Mouse (Mus musculus): ENCODE data around the gene Tmem159. TPM values are rescaled to one million over a fixed set of nuclear protein-coding genes. Genes with fewer than 3 reads are reported as not detected.

Gene Tmem159
- polyA plus RNA-seq (2012; rRNA removed) = 16.3 and 16.7 TPM in 2 replicates

DNA sequence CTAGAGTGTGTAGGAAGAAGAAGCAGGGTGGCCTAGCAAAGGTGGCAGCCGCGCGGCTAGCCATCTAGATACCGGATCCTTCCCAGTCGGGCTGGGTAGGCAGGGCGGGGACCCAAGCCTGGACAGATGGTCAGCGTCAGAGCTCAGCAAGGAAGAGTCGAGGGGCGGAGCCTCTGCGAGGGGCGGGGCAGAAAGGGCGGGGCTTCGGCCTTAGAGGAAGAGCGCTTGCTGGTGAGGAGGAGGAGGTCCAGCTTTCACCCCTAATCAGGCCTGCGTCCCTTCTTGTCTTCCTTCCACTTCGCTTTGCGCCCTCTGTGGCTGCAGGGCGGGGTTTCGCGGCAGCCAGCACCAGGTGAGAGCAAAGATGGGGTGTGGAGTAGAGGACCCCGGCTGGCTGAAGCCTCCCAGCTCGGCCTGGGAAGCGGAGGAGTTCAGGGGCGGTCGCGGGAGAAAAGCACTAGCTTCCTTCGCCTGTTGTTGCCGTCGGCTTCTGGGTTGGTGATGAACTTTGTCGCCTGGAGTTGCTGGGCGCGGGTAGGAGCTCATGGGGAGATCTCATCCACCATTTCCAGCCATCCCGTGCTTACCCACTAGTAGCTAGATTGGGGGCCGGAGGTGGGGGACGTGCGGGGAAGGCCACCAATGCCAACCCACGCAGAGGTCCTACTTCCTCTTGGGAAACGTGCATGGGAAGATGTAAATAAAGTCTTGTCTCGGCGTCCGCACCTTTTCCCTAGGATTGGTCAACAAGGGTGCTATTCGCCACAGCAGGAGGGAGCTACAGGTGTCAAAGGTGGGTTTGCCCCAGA lies at the start of gene Tmem159:
Gene Tmem159, plus strand, starts transcription at position 190 of the 809 bp plus-strand sequence.
- DNase-seq (ENCODE audit: low read depth, low spot score) = peak; percentile 89
- WGBS = under 1% methylated on average over 42 of the region's 42 CpGs

GRCm38 (mm10) chr7:120054016-120054415 lies 48.1 kb upstream of the Tmem159 start:
- no peak for DNase-seq (ENCODE audit: low read depth, low spot score)
- 22% methylated on average over 2 of the region's 2 CpGs for WGBS

DNA sequence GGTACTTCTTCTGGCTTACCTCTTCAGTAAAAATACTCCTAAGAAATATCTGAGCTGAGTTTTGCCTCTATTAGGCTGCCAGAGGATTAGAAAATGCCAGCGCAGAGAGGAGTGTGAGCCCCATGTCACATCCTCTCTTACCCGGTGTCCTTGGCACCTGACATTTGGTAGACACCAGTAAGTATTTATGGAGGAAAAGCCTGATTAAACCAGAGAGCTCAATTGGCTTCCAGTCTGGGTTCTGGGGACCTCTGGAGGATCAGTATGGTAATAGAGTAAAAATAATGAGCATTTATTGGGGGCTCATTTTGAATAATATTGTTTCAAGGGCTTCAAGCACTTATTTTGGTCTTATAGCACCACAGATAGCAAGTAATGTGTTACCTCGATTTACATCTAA lies 46.7 kb upstream of the Tmem159 start:
- 78% methylated on average over 3 of the region's 3 CpGs for WGBS
- no peak for DNase-seq (ENCODE audit: low read depth, low spot score)

GRCm38 (mm10) chr7:120064045-120064444 lies 38.1 kb upstream of the Tmem159 start:
- no peak for DNase-seq (ENCODE audit: low read depth, low spot score)
- 70% methylated on average over 1 of the region's 1 CpGs for WGBS

- WGBS = 83% methylated on average over 3 of the region's 3 CpGs
Measured at GRCm38 (mm10) chr7:120068114-120068513, 34.0 kb upstream of the Tmem159 start.

GRCm38 (mm10) chr7:120069164-120069563 lies 33.0 kb upstream of the Tmem159 start:
- 22% methylated on average over 3 of the region's 3 CpGs for WGBS
- no peak for DNase-seq (ENCODE audit: low read depth, low spot score)

More at GRCm38 (mm10) chr7:120068114-120068513, 34.0 kb upstream of the Tmem159 start:
- DNase-seq (ENCODE audit: low read depth, low spot score) = no peak

- no peak for DNase-seq (ENCODE audit: low read depth, low spot score)
- 51% methylated on average over 3 of the region's 3 CpGs for WGBS
Measured at GRCm38 (mm10) chr7:120080177-120080576, 22.0 kb upstream of the Tmem159 start.

DNA sequence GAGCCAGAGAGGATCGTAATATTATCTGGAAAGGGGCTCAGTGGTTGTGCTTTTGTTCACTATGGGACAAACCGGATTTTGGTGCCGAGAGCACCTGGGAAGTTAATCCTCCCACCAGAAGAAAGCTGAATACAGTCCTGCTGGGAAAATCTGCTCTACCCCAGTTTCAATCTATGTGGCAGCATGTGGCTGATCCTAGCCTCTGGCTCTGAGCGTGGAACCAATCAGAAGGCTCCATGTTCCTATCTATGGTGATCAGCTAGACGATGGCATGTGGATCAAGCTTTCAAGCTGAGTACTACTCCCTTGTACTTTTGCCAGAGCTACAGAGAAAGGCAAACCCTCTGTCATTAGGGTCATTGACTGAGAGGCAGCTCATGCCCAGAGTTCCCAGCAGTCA lies 9.1 kb upstream of the Tmem159 start:
- DNase-seq (ENCODE audit: low read depth, low spot score) = no peak
- WGBS = 58% methylated on average over 5 of the region's 5 CpGs

GRCm38 (mm10) chr7:120094216-120094615 lies 7.9 kb upstream of the Tmem159 start:
- DNase-seq (ENCODE audit: low read depth, low spot score) = no peak
- 65% methylated on average over 3 of the region's 3 CpGs for WGBS

DNA sequence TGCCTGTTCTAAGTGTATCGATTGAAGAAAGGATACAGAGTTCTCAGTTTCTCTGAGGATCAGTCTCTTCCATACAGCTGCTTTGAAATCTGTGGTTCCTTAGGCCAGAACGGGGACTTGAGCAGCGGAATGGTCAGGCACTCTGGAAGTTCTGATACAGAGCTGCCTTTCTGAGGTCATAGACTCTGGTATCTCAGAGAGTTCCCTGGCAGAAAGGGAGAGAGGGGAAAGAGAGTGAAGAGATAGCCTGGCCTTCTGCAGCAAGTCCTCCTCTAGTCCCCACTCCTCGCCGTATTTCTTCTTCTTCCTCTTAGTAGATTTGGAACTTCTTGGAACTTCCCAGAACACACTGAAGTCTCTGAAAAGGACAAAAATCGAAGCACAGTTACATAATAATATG lies 7.0 kb upstream of the Tmem159 start, which contains the start of gene Dnah3:
Gene Dnah3, minus strand, starts transcription at position 101 of the 400 bp plus-strand sequence.
- DNase-seq (ENCODE audit: low read depth, low spot score) = no peak
- 80% methylated on average over 6 of the region's 6 CpGs for whole genome bisulfite sequencing

GRCm38 (mm10) chr7:120097845-120098244 lies 4.3 kb upstream of the Tmem159 start:
- 5% methylated on average over 7 of the region's 7 CpGs for WGBS
- peak; percentile 57 for DNase-seq (ENCODE audit: low read depth, low spot score)

- WGBS = 19% methylated on average over 9 of the region's 9 CpGs
- DNase-seq (ENCODE audit: low read depth, low spot score) = peak; percentile 75
Measured at GRCm38 (mm10) chr7:120098403-120098802, 3.8 kb upstream of the Tmem159 start.

DNA sequence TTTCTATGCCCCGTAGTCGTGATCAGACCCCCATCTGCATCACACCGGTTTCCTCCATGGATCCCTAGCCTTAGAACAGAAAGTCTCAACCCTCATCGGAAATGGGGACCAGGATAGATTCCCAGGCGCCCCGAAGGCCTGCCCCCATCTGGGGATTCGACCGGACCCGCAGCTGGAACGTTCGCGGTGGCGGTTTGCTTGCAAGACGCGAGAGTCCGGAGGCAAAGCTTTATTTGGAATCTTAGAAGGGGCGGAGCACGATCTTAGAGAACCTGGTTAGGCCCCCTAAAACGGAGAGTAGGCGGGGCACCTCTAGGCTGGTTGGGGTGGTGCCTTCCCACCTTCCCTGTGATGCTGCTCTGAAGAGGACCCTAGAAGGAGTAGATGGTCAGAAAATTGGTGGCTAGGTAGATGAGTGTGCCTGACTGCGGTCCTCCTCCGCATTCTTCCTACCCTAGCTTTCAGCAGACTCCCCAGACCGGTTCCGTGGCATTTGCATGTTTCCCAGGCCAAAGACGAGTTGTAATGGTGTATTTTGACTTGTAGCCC lies 940 bp downstream of the Tmem159 start:
- no peak for DNase-seq (ENCODE audit: low read depth, low spot score)
- 4% methylated on average over 25 of the region's 25 CpGs for WGBS

GRCm38 (mm10) chr7:120104975-120105374 lies 2.8 kb downstream of the Tmem159 start:
- DNase-seq (ENCODE audit: low read depth, low spot score) = no peak
- WGBS = 85% methylated on average over 3 of the region's 3 CpGs

- 33% methylated on average over 2 of the region's 2 CpGs for WGBS
- DNase-seq (ENCODE audit: low read depth, low spot score) = no peak
Measured at GRCm38 (mm10) chr7:120106356-120106755, 4.2 kb downstream of the Tmem159 start.

DNA sequence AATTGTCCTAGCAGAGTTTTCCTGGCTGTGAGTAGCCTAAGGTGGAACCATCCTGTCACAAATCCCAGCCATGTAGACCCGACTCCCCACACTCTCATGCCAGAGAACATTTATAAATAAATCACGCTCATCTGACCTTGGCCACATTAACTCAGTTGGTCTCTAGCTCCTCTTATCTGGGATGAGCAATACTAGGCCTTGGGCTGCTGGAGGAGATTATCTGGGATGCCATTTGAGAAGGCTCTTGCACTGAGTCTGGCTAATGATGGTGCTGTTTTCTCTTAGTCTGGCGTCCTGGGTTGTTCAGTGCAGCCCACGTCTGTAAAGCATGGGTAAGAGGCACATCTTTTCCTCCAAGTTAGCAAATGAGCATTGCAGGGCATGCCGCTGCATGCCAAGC lies 7.5 kb downstream of the Tmem159 start:
- 87% methylated on average over 5 of the region's 5 CpGs for WGBS
- no peak for DNase-seq (ENCODE audit: low read depth, low spot score)

DNA sequence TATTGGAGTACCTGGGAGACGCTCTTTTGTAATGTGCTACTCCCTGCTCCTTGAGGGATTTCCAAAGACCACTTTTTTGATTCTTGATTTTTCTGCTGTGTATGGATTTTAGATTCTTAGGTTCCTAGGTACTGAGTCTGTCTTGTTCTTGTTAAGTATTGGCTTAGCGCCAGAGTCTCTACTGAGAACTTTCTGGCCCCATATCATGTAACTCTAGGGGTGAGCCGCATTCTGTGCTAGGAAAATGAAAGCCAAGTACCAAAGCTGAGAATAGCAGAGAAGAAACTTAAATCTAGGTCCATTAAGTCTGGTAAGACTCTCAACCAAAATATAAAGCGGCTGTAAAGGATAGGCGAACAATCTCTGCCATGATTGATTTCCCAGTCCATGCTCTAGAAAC lies 14.8 kb downstream of the Tmem159 start:
- DNase-seq (ENCODE audit: low read depth, low spot score) = no peak
- WGBS = 95% methylated on average over 5 of the region's 5 CpGs

GRCm38 (mm10) chr7:120117529-120117928 lies 15.4 kb downstream of the Tmem159 start:
- WGBS = 49% methylated on average over 6 of the region's 6 CpGs
- no peak for DNase-seq (ENCODE audit: low read depth, low spot score)

DNA sequence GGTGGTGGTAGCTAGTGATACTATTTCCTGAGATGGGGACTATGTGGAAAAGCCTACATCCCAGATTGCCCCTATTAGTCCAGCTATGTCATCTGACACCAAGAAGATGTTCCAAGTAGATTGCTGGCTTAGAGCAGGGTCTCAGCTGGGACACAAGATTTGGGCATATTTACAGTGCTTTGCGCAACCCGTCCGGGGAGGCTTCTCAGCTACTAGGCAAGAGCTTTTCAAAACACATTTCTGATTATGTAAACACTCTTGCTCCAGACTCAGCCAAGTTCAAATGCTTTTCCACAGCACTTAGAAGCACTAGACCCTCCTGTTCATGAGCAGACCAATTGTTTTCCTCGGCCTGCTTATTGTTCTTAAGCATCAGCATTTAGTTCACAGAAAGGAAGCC lies 21.6 kb downstream of the Tmem159 start:
- no peak for DNase-seq (ENCODE audit: low read depth, low spot score)
- 79% methylated on average over 4 of the region's 4 CpGs for WGBS

GRCm38 (mm10) chr7:120124844-120125243 lies 22.7 kb downstream of the Tmem159 start:
- DNase-seq (ENCODE audit: low read depth, low spot score) = no peak
- WGBS = 0% methylated on average over 3 of the region's 3 CpGs
